29 mouse cellular contexts compared by ENCODE assay signal in the genomic region with DNA sequence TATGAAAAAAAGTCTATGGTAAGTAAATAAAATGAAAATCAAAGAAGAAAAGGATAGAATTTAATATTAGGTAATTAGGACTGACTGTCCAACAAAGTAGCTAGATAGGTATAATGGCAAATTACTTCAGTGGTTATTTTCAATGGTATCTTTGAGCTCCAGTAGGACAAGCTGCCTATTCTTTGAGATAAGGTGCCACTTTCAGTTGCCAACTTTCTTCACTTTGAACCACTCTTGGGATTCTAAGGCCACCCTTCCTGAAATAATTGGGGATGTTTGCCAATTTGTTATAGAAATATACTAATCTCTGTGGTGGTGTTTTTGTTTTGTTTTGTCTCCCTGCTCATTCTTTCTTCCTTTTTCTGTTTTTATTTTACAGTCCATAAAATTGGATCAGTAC.
"Had no signal": no experiment of that assay in that cellular context is flagged by ENCODE, and none has a peak within 500 bp of the region (broad histone marks: within the 10 kb centered on the region; RNA-seq: fewer than 3 reads in every experiment).

No protein-coding gene starts in this region.

- DNase-seq: left cerebral cortex, postnatal 4 days; liver; liver, embryonic 13.5 days; liver, postnatal 0 days; lung, adult 18-20 months; lung, adult 2 months; lung, embryonic 14.5 days; lung, postnatal 10 days; lung, postnatal 14 days; lung, postnatal 4 days; midbrain, embryonic 14.5 days had no signal

- H3K4me1 ChIP-seq: limb, embryonic 10.5 days; limb, embryonic 12.5 days; limb, embryonic 13.5 days; limb, embryonic 15.5 days; liver, embryonic 12.5 days; liver, embryonic 13.5 days; liver, embryonic 15.5 days; lung, embryonic 15.5 days; megakaryocyte, embryonic 14.5 days; midbrain, embryonic 10.5 days; midbrain, embryonic 12.5 days had no signal

- ATAC-seq: liver, embryonic 12.5 days; liver, postnatal 0 days; lung, postnatal 0 days; midbrain, embryonic 13.5 days; midbrain, embryonic 15.5 days; midbrain, embryonic 16.5 days had no signal

- H3K27me3 ChIP-seq: limb, embryonic 12.5 days; limb, embryonic 13.5 days; limb, embryonic 15.5 days; liver, embryonic 12.5 days; liver, embryonic 13.5 days; liver, embryonic 15.5 days; lung, embryonic 15.5 days; megakaryocyte, embryonic 14.5 days; midbrain, embryonic 12.5 days; midbrain, embryonic 13.5 days; midbrain, embryonic 15.5 days had no signal

- H3K4me3 ChIP-seq: left cerebral cortex, adult 2 months; limb, embryonic 10.5 days; limb, embryonic 12.5 days; limb, embryonic 13.5 days; limb, embryonic 15.5 days; liver, embryonic 12.5 days; liver, embryonic 13.5 days; liver, embryonic 15.5 days; lung, embryonic 15.5 days; megakaryocyte, embryonic 14.5 days; midbrain, embryonic 10.5 days; midbrain, embryonic 12.5 days; midbrain, embryonic 13.5 days; midbrain, embryonic 15.5 days; myocyte had no signal

- H3K9me3 ChIP-seq: limb, embryonic 10.5 days; limb, embryonic 12.5 days; limb, embryonic 13.5 days; limb, embryonic 15.5 days; liver, embryonic 12.5 days; liver, embryonic 13.5 days; liver, embryonic 15.5 days; lung, embryonic 15.5 days; megakaryocyte, embryonic 14.5 days; midbrain, embryonic 10.5 days; midbrain, embryonic 12.5 days; midbrain, embryonic 13.5 days; midbrain, embryonic 15.5 days had no signal

- H3K27ac ChIP-seq: left cerebral cortex, adult 2 months; limb, embryonic 10.5 days; limb, embryonic 12.5 days; limb, embryonic 13.5 days; limb, embryonic 15.5 days; liver, embryonic 12.5 days; liver, embryonic 13.5 days; liver, embryonic 14.5 days; liver, embryonic 15.5 days; lung, embryonic 15.5 days; macrophage; midbrain, embryonic 10.5 days; midbrain, embryonic 12.5 days; midbrain, embryonic 13.5 days; midbrain, embryonic 15.5 days had no signal

- H3K36me3 ChIP-seq: limb, embryonic 10.5 days; limb, embryonic 12.5 days; limb, embryonic 13.5 days; limb, embryonic 15.5 days; liver, embryonic 12.5 days; liver, embryonic 13.5 days; liver, embryonic 15.5 days; lung, embryonic 15.5 days; midbrain, embryonic 10.5 days; midbrain, embryonic 12.5 days; midbrain, embryonic 13.5 days; midbrain, embryonic 15.5 days had no signal

- H3K9ac ChIP-seq: limb, embryonic 12.5 days; limb, embryonic 13.5 days; limb, embryonic 15.5 days; liver, embryonic 12.5 days; liver, embryonic 13.5 days; liver, embryonic 14.5 days; liver, embryonic 15.5 days; liver, postnatal 0 days; lung, embryonic 14.5 days; lung, embryonic 15.5 days; midbrain, embryonic 12.5 days; midbrain, embryonic 13.5 days; midbrain, embryonic 15.5 days had no signal
